Mouse (Mus musculus) erythroblast, embryonic 14.5 days (primary cell): ENCODE measurements around the gene Nfatc2ip.

Source experiments
- GATA1 ChIP-seq: IDR thresholded peaks from 2 replicates; pipeline ENCODE4 v1.6.1; 2012; ENCODE audit warnings: low read length, inconsistent platforms, mixed read lengths
- TAL1 ChIP-seq: IDR thresholded peaks from 3 replicates; pipeline ENCODE4 v1.6.1; 2012; ENCODE audit warnings: low read length, inconsistent platforms, mixed read lengths

DNA sequence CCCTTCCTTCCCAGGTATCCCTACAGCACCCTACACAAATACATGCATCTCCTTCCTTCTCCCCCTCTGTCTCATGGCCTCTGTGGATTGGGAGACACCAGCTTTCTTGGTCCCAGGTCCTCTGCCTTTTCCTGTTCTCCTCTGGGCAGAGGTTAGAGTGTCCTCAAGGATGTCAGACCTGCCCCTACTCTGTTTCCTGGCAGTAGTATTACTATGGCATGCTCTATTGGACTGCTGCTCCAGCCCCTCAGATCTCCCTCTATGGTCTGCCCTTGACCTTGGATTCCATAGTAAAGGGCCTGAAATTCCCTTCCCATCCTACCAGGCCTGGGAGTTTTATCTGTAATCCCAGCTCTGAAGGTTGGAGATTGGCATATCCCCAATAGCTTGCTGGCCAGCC, 33.6 kb upstream of the Nfatc2ip start:
- no peak for TF ChIP-seq GATA1
- no peak for TF ChIP-seq TAL1
